Mouse (Mus musculus): ENCODE measurements at regions not wholly inside any gene's neighbourhood (a gene's known extent, or its start where the extent isn't known, plus 50 kb on each side); places are given as distances from the start of the nearest gene placed in this dataset.

DNA sequence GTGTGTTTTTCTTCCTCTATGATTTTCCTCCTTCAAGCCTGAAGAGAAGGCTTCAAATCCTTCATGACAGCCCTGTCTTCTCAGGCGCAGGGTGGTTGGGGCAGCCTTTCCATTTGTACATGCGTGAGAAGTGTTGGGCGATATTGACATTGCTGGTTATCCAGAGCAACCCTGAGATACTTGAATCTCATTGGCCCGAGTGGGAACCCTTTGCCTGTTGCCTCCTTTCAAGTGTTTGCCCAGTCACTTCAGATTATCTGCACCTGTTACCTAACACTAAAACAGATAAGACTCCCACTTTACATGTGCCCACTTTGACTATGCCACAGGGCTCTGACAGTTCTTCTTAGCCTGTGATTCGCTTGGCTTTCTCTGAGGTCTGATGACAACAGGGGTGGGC, 258.3 kb downstream of the Sox2 start:
- TF ChIP-seq GATA1 (IDR thresholded peaks at IDR 0.05; ENCODE audit: borderline replicate concordance, low read length) (no peak), CTCF (IDR thresholded peaks at IDR 0.05; ENCODE audit: low read depth, low read length) (no peak), POLR2AphosphoS5 (IDR thresholded peaks at IDR 0.05; ENCODE audit: insufficient replicate concordance, low read depth, low read length) (no peak)

Measured in G1E (cell line).